Mouse (Mus musculus) ES-E14 (cell line): ENCODE measurements at regions not wholly inside any gene's neighbourhood (a gene's known extent, or its start where the extent isn't known, plus 50 kb on each side); places are given as distances from the start of the nearest gene placed in this dataset.

Experiments
- DNase-seq: peaks from one replicate; pipeline ENCODE4 v3.0.0-alpha.2; 2013; ENCODE audit warnings: low read depth, low spot score
- H3K27ac ChIP-seq: 2 replicates; pipeline ENCODE4 v1.5.1; 2012; ENCODE audit warnings: low read depth, mild to moderate bottlenecking, low read length, moderate library complexity, mixed read lengths; ENCODE audit not compliant: poor library complexity, insufficient read depth, severe bottlenecking
- H3K36me3 ChIP-seq: 2 replicates; pipeline ENCODE4 v1.6.1; 2012; ENCODE audit warnings: mild to moderate bottlenecking, low read length, moderate library complexity, mixed read lengths; ENCODE audit not compliant: control insufficient read depth, poor library complexity, insufficient read depth, severe bottlenecking
- H3K4me1 ChIP-seq, 2 experiments: fragments of 150-350 bp in 1 of 2; sonication (generic) in 1 of 2; 2 replicates each; pipeline ENCODE4 v1.6.1; 2012; ENCODE audit warnings: low read length in 2 of 2, mild to moderate bottlenecking in 1 of 2, mixed read lengths in 1 of 2; ENCODE audit not compliant: control insufficient read depth in 2 of 2, insufficient read depth in 2 of 2, poor library complexity in 1 of 2
- H3K4me3 ChIP-seq, 2 experiments: fragments of 150-350 bp in 1 of 2; sonication (generic) in 1 of 2; 2 replicates each; pipeline ENCODE4 v1.5.1; 2012; ENCODE audit warnings: low read length in 2 of 2, low read depth in 1 of 2, mild to moderate bottlenecking in 1 of 2, mixed read lengths in 1 of 2; ENCODE audit not compliant: insufficient read depth in 1 of 2, poor library complexity in 1 of 2, severe bottlenecking in 1 of 2
- H3K9ac ChIP-seq: 2 replicates; pipeline ENCODE4 v1.6.1; 2012; ENCODE audit warnings: low read depth, mild to moderate bottlenecking, low read length, mixed read lengths; ENCODE audit not compliant: poor library complexity, insufficient read depth, severe bottlenecking
- H3K9me3 ChIP-seq: fragments of 150-350 bp; sonication (generic); 2 replicates; pipeline ENCODE4 v1.6.1; 2012; ENCODE audit warnings: low read depth, mild to moderate bottlenecking, low read length; ENCODE audit not compliant: control insufficient read depth, insufficient read depth
- CHD2 ChIP-seq: IDR thresholded peaks from 2 replicates; pipeline ENCODE4 v1.6.1; 2014; ENCODE audit warnings: mild to moderate bottlenecking, low read depth, low read length, inconsistent platforms
- HCFC1 ChIP-seq: IDR thresholded peaks from 2 replicates; pipeline ENCODE4 v1.6.1; 2012; ENCODE audit warnings: low read length, inconsistent platforms, borderline replicate concordance; ENCODE audit not compliant: insufficient read depth
- MAFK ChIP-seq: IDR thresholded peaks from 2 replicates; pipeline ENCODE4 v1.6.1; 2014; ENCODE audit warnings: mild to moderate bottlenecking, low read depth, low read length, inconsistent platforms; ENCODE audit not compliant: insufficient read depth
- ZC3H11A ChIP-seq: IDR thresholded peaks from 2 replicates; pipeline ENCODE4 v1.6.1; 2012; ENCODE audit warnings: low read depth, mild to moderate bottlenecking, inconsistent platforms, low read length, borderline replicate concordance
- ZNF384 ChIP-seq: IDR thresholded peaks from 2 replicates; pipeline ENCODE4 v1.6.1; 2012; ENCODE audit warnings: low read depth, low read length, inconsistent platforms
- in situ Hi-C, 2 experiments: fragments of 600-800 bp; cut with MboI; formaldehyde crosslinking; loops; one replicate each; pipeline ENCODE4 v1.15.1; 2025; ENCODE audit warnings: low sequenced_read_pairs in 2 of 2, inconsistent platforms in 1 of 2; ENCODE audit not compliant: unreplicated experiment in 2 of 2

DNA sequence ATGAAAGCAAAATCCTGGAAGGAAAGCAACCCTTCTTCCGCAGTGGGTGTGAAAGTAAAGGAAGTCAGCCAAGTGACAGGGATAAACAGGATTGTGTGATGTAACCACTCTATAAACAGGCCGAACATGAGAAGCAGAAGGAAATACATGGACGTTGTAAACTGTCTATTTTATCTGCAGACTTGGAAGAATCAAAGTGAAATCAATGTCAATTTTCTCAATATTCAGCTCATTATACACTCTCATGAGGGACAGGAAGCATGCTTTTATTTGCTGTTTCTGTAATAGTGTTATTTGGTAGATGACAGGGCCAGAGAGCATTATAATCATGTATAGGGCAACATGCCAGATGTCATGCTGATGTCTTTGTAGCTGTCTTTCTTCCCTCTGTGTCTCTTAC lies 443.5 kb upstream of the A1bg start:
- TF ChIP-seq HCFC1: no peak
- TF ChIP-seq CHD2: no peak
- H3K4me1 ChIP-seq: no peaks in the 10 kb centered on the region
- no peaks in the 10 kb centered on the region for H3K9me3 ChIP-seq
- in situ Hi-C loops: no loop called here
- no peak for DNase-seq
- H3K27ac ChIP-seq: no peak overlapping the region
- H3K36me3 ChIP-seq: no peaks in the 10 kb centered on the region
- no peak overlapping the region for H3K9ac ChIP-seq
- H3K4me3 ChIP-seq: no peak overlapping the region

- H3K9ac ChIP-seq: no peak overlapping the region
- no peaks in the 10 kb centered on the region for H3K4me1 ChIP-seq
- H3K36me3 ChIP-seq: no peaks in the 10 kb centered on the region
- TF ChIP-seq ZNF384 (no peak), HCFC1 (no peak), ZC3H11A (no peak), MAFK (no peak), CHD2 (no peak)
- no peak overlapping the region for H3K4me3 ChIP-seq
- DNase-seq: no peak
- H3K27ac ChIP-seq: no peak overlapping the region
- no peaks in the 10 kb centered on the region for H3K9me3 ChIP-seq
- in situ Hi-C loops: no loop called here
These were observed 442.7 kb upstream of the A1bg start for GRCm38 (mm10) chr15:61365511-61365910.

DNA sequence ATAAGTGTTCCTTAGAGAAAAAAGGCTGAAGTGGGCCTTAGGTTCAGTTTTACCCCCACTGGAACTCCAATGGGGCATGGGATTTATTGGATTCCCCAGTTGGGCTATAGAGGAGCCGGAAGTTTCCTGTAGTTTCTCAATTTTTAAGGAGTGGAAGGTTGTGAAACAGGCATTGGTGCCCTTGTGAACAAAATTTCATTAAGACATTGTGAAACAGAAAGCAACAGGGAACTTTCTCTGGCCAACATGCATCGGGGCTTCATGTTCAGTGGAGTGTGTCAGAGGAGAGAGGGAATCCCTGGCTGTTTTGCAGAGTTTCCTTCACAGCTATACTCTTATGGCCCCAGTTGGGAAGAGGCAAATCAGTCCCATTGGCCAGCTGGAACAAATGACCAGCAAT lies 441.6 kb upstream of the A1bg start:
- DNase-seq: no peak
- no peaks in the 10 kb centered on the region for H3K9me3 ChIP-seq
- no peak overlapping the region for H3K4me3 ChIP-seq
- no peak overlapping the region for H3K27ac ChIP-seq
- no peak overlapping the region for H3K9ac ChIP-seq
- no peaks in the 10 kb centered on the region for H3K36me3 ChIP-seq
- no peaks in the 10 kb centered on the region for H3K4me1 ChIP-seq
- no peak for TF ChIP-seq ZC3H11A
- no peak for TF ChIP-seq HCFC1
- TF ChIP-seq CHD2: no peak
- no peak for TF ChIP-seq MAFK
- no peak for TF ChIP-seq ZNF384
- in situ Hi-C loops: no loop called here

GRCm38 (mm10) chr15:61361254-61361653 lies 438.4 kb upstream of the A1bg start:
- in situ Hi-C loops: no loop called here
- DNase-seq: no peak
- no peak overlapping the region for H3K4me3 ChIP-seq
- no peaks in the 10 kb centered on the region for H3K4me1 ChIP-seq
- no peak for TF ChIP-seq MAFK
- TF ChIP-seq CHD2: no peak
- TF ChIP-seq HCFC1: no peak
- no peak for TF ChIP-seq ZNF384
- TF ChIP-seq ZC3H11A: no peak
- no peaks in the 10 kb centered on the region for H3K36me3 ChIP-seq
- H3K27ac ChIP-seq: no peak overlapping the region
- H3K9me3 ChIP-seq: no peaks in the 10 kb centered on the region
- H3K9ac ChIP-seq: no peak overlapping the region

- Histone ChIP-seq H3K27ac (no peak overlapping the region), H3K4me1 (no peaks in the 10 kb centered on the region), H3K36me3 (no peaks in the 10 kb centered on the region), H3K4me3 (no peak overlapping the region), H3K9me3 (no peaks in the 10 kb centered on the region), H3K9ac (no peak overlapping the region)
- in situ Hi-C loops: no loop called here
- TF ChIP-seq HCFC1 (no peak), ZNF384 (no peak), ZC3H11A (no peak), CHD2 (no peak), MAFK (no peak)
- no peak for DNase-seq
These were observed 432.5 kb upstream of the A1bg start for GRCm38 (mm10) chr15:61355344-61355743.
